In genomic region chr7:101503351-101503750, GRCm38 (mm10) we compare ENCODE assay signal across 7 mouse cellular contexts.
A peak's percentile ranks its signal among the peaks of the same experiment; 100 is the strongest.
DNase-seq lines count a peak whose midpoint lies in the region; ATAC-seq and TF ChIP-seq lines count a peak whose summit lies in the region.

No protein-coding gene starts in this region.

- no peak overlapping the region for H3K9ac ChIP-seq in forebrain, embryonic 14.5 days (ENCODE audit: low read length)

- H3K4me1 ChIP-seq in forebrain, embryonic 14.5 days (ENCODE audit: control insufficient read depth, insufficient read depth, low read length): 0 out of 2 replicates have a peak, but pooled peaks cover 2% of the 10 kb centered on the region
- 0 out of 2 replicates have a peak, but pooled peaks cover 4% of the 10 kb centered on the region for H3K4me1 ChIP-seq in small intestine, adult 2 months (ENCODE audit: control insufficient read depth, insufficient read depth, insufficient read length, low read length)

- no peak overlapping the region for H3K4me3 ChIP-seq in forebrain, embryonic 14.5 days (ENCODE audit: low read depth, low read length)
- H3K4me3 ChIP-seq in small intestine, adult 2 months (ENCODE audit: low read depth, low read length): no peak overlapping the region

- H3K36me3 ChIP-seq in forebrain, embryonic 14.5 days (ENCODE audit: control insufficient read depth, insufficient read depth, low read length): no peaks in the 10 kb centered on the region
- no peaks in the 10 kb centered on the region for H3K36me3 ChIP-seq in small intestine, adult 2 months (ENCODE audit: control insufficient read depth, insufficient read depth, low read length)

- H3K27me3 ChIP-seq in forebrain, embryonic 14.5 days (replicated peaks; ENCODE audit: control insufficient read depth, insufficient read depth, low read length): no peaks in the 10 kb centered on the region; the same call in 1 of the 2 replicates
- H3K27me3 ChIP-seq in small intestine, adult 2 months (ENCODE audit: control insufficient read depth, insufficient read depth, low read length): 0 out of 2 replicates have a peak, but pooled peaks cover 4% of the 10 kb centered on the region

- no peak for ATAC-seq in forebrain, embryonic 14.5 days

- TF ChIP-seq CTCF in small intestine, adult 2 months (IDR thresholded peaks at IDR 0.05; ENCODE audit: extremely low read depth, insufficient read length, insufficient replicate concordance, low read depth, low read length): peak; percentile 63; the same call in 1 of the 2 replicates

- H3K9me3 ChIP-seq in forebrain, embryonic 14.5 days (replicated peaks; ENCODE audit: control insufficient read depth, low read length): no peaks in the 10 kb centered on the region

- peak; percentile 65 for DNase-seq in urinary bladder, postnatal 14 days (ENCODE audit: low spot score)
- DNase-seq in urinary bladder, postnatal 10 days (ENCODE audit: low spot score): no peak
- peak; percentile 69 to 75 for DNase-seq in adrenal gland, postnatal 36 days
- DNase-seq in forebrain, embryonic 14.5 days (ENCODE audit: low spot score): peak; percentile 49
- DNase-seq in kidney, adult 18-20 months: peak; percentile 76
- DNase-seq in lung, postnatal 25 days (ENCODE audit: low spot score): peak; percentile 79

- TF ChIP-seq POLR2A in small intestine, adult 2 months (IDR thresholded peaks at IDR 0.05; ENCODE audit: low read depth, low read length): no peak

- H3K4me2 ChIP-seq in forebrain, embryonic 14.5 days (ENCODE audit: low read length): no peak overlapping the region

- H3K27ac ChIP-seq in forebrain, embryonic 14.5 days (ENCODE audit: low read depth, low read length): no peak overlapping the region
- H3K27ac ChIP-seq in small intestine, adult 2 months (ENCODE audit: insufficient read depth, low read depth, low read length): no peak overlapping the region

- 23% methylated on average over 8 of the region's 8 CpGs for WGBS in forebrain, embryonic 14.5 days
- 24% methylated on average over 8 of the region's 8 CpGs for WGBS in small intestine, adult 2 months
